Mouse (Mus musculus) embryonic facial prominence, embryonic 10.5 days (tissue): ENCODE results near the gene Srsf5. TPM values are rescaled to one million over a fixed set of nuclear protein-coding genes. Genes with fewer than 3 reads are reported as not detected.
A peak's percentile ranks its signal among the peaks of the same experiment; 100 is the strongest.
"Not testable (repeated sequence)": the region's sequence is repeated elsewhere in the genome, so short reads cannot be mapped to it uniquely, and the experiment has no call there.

Source experiments
- DNase-seq: peaks from one replicate; pipeline ENCODE4 v3.0.0-alpha.2; 2017; ENCODE audit warnings: low spot score
- H3K27ac ChIP-seq: fragments of 300-500 bp; sonication (generic); replicated peaks from 2 replicates; pipeline ENCODE4 v1.5.1; 2016; ENCODE audit warnings: mild to moderate bottlenecking
- H3K27me3 ChIP-seq: fragments of 300-500 bp; sonication (generic); replicated peaks from 2 replicates; pipeline ENCODE4 v1.6.1; 2016; ENCODE audit warnings: low read depth, mild to moderate bottlenecking; ENCODE audit not compliant: poor library complexity, severe bottlenecking
- H3K36me3 ChIP-seq: fragments of 300-500 bp; sonication (generic); replicated peaks from 2 replicates; pipeline ENCODE4 v1.6.1; 2016; ENCODE audit warnings: mild to moderate bottlenecking, moderate library complexity
- H3K4me1 ChIP-seq: fragments of 300-500 bp; sonication (generic); 2 replicates; pipeline ENCODE4 v1.6.1; 2016
- H3K4me3 ChIP-seq: fragments of 300-500 bp; sonication (generic); 2 replicates; pipeline ENCODE4 v1.5.1; 2016; ENCODE audit warnings: mild to moderate bottlenecking, moderate library complexity
- H3K9me3 ChIP-seq: fragments of 300-500 bp; sonication (generic); 2 replicates; pipeline ENCODE4 v1.6.1; 2016; ENCODE audit warnings: mild to moderate bottlenecking
- WGBS: fragments of 180-500 bp; shearing (Covaris S2); methylation state at CpG from one replicate; pipeline ENCODE4 v1.1.7; 2016; 5-methylcytosine and 5-hydroxymethylcytosine counted together
- polyA plus RNA-seq: library from polyadenylated mRNA; unstranded; fragments of >200 nt; fragmentation: Nextera tagmentation; extraction: Ambion mirVana; gene quantifications from 2 replicates; pipeline ENCODE4 v1.2.1, GENCODE M21; 2016

The Srsf5 gene
- polyA plus RNA-seq, 1 experiment from 2014 or later: 521 TPM

GRCm38 (mm10) chr12:80932865-80933264 is 12.4 kb upstream of the Srsf5 start:
- no peaks in the 10 kb centered on the region for H3K36me3 ChIP-seq
- no peaks in the 10 kb centered on the region for H3K4me1 ChIP-seq
- WGBS: 95% methylated on average over 1 of the region's 1 CpGs
- no peak for DNase-seq
- H3K27ac ChIP-seq: no peak overlapping the region
- no peaks in the 10 kb centered on the region for H3K9me3 ChIP-seq
- no peaks in the 10 kb centered on the region for H3K27me3 ChIP-seq
- H3K4me3 ChIP-seq: no peak overlapping the region

- H3K27ac ChIP-seq: no peak overlapping the region
- no peaks in the 10 kb centered on the region for H3K9me3 ChIP-seq
- H3K4me1 ChIP-seq: no peaks in the 10 kb centered on the region
- WGBS: 76% methylated on average over 2 of the region's 2 CpGs
- H3K27me3 ChIP-seq: no peaks in the 10 kb centered on the region
- H3K4me3 ChIP-seq: no peak overlapping the region
- no peak for DNase-seq
- H3K36me3 ChIP-seq: no peaks in the 10 kb centered on the region
These were observed 8.6 kb upstream of the Srsf5 start for GRCm38 (mm10) chr12:80936751-80937150.

GRCm38 (mm10) chr12:80937331-80938029 is 7.8 kb upstream of the Srsf5 start:
- 80% methylated on average over 9 of the region's 9 CpGs for WGBS

GRCm38 (mm10) chr12:80938642-80939041 is 6.7 kb upstream of the Srsf5 start:
- Histone ChIP-seq H3K4me1 (no peaks in the 10 kb centered on the region), H3K9me3 (no peaks in the 10 kb centered on the region), H3K27me3 (no peaks in the 10 kb centered on the region), H3K27ac (no peak overlapping the region), H3K36me3 (no peaks in the 10 kb centered on the region), H3K4me3 (no peak overlapping the region)
- 72% methylated on average over 5 of the region's 5 CpGs for WGBS
- no peak for DNase-seq

More at GRCm38 (mm10) chr12:80937331-80938029, 7.8 kb upstream of the Srsf5 start:
- no peaks in the 10 kb centered on the region for H3K27me3 ChIP-seq
- no peaks in the 10 kb centered on the region for H3K36me3 ChIP-seq
- no peak overlapping the region for H3K4me3 ChIP-seq
- DNase-seq: no peak
- H3K4me1 ChIP-seq: no peaks in the 10 kb centered on the region
- no peaks in the 10 kb centered on the region for H3K9me3 ChIP-seq
- no peak overlapping the region for H3K27ac ChIP-seq

GRCm38 (mm10) chr12:80939165-80939564 is 6.1 kb upstream of the Srsf5 start:
- Histone ChIP-seq H3K36me3 (no peaks in the 10 kb centered on the region), H3K9me3 (no peaks in the 10 kb centered on the region), H3K4me3 (no peak overlapping the region), H3K27me3 (no peaks in the 10 kb centered on the region), H3K27ac (no peak overlapping the region), H3K4me1 (no peaks in the 10 kb centered on the region)
- no peak for DNase-seq
- 76% methylated on average over 4 of the region's 4 CpGs for WGBS

- Histone ChIP-seq H3K4me1 (peaks cover 6% of the 10 kb centered on the region; the same call in 1 of the 2 replicates), H3K36me3 (peaks cover 9% of the 10 kb centered on the region), H3K4me3 (no peak overlapping the region), H3K27ac (no peak overlapping the region), H3K27me3 (no peaks in the 10 kb centered on the region), H3K9me3 (no peaks in the 10 kb centered on the region)
- WGBS: 92% methylated on average over 3 of the region's 3 CpGs
- no peak for DNase-seq
These were observed 3.4 kb upstream of the Srsf5 start for GRCm38 (mm10) chr12:80941886-80942285.

GRCm38 (mm10) chr12:80943395-80943794 is 1.9 kb upstream of the Srsf5 start:
- Histone ChIP-seq H3K36me3 (peaks cover 24% of the 10 kb centered on the region), H3K4me1 (peaks cover 11% of the 10 kb centered on the region; the same call in 1 of the 2 replicates), H3K4me3 (no peak overlapping the region), H3K27ac (no peak overlapping the region), H3K27me3 (no peaks in the 10 kb centered on the region), H3K9me3 (no peaks in the 10 kb centered on the region)
- 86% methylated on average over 3 of the region's 3 CpGs for WGBS
- DNase-seq: no peak

- Histone ChIP-seq H3K9me3 (no peaks in the 10 kb centered on the region), H3K36me3 (peaks cover 32% of the 10 kb centered on the region), H3K27me3 (no peaks in the 10 kb centered on the region), H3K4me3 (no peak overlapping the region), H3K27ac (no peak overlapping the region), H3K4me1 (peaks cover 11% of the 10 kb centered on the region; the same call in 1 of the 2 replicates)
- no peak for DNase-seq
- 93% methylated on average over 4 of the region's 4 CpGs for WGBS
These were observed 1.1 kb upstream of the Srsf5 start for GRCm38 (mm10) chr12:80944204-80944603.

GRCm38 (mm10) chr12:80944963-80945333 is 356 bp upstream of the Srsf5 start:
- WGBS: under 1% methylated on average over 9 of the region's 9 CpGs

GRCm38 (mm10) chr12:80945996-80946355 is 672 bp downstream of the Srsf5 start:
- peak overlapping the region; percentile 99 for H3K4me3 ChIP-seq

More at GRCm38 (mm10) chr12:80944963-80945333, 356 bp upstream of the Srsf5 start:
- H3K9me3 ChIP-seq, DNase-seq, H3K27me3 ChIP-seq: not testable (repeated sequence)
- peak overlapping the region; percentile 99 for H3K4me3 ChIP-seq
- peaks cover 40% of the 10 kb centered on the region for H3K36me3 ChIP-seq
- peaks cover 11% of the 10 kb centered on the region; the same call in 1 of the 2 replicates for H3K4me1 ChIP-seq
- peak overlapping the region; percentile 98 for H3K27ac ChIP-seq

GRCm38 (mm10) chr12:80948202-80948601 is 2.9 kb downstream of the Srsf5 start:
- Histone ChIP-seq H3K36me3 (peaks cover 72% of the 10 kb centered on the region), H3K4me1 (peaks cover 11% of the 10 kb centered on the region; the same call in 1 of the 2 replicates), H3K27me3 (no peaks in the 10 kb centered on the region), H3K4me3 (no peak overlapping the region), H3K27ac (no peak overlapping the region), H3K9me3 (no peaks in the 10 kb centered on the region)
- no peak for DNase-seq
- WGBS: 95% methylated on average over 18 of the region's 18 CpGs

More at GRCm38 (mm10) chr12:80945996-80946355, 672 bp downstream of the Srsf5 start:
- peaks cover 11% of the 10 kb centered on the region; the same call in 1 of the 2 replicates for H3K4me1 ChIP-seq
- DNase-seq: peak; percentile 98
- WGBS: under 1% methylated on average over 47 of the region's 47 CpGs
- H3K9me3 ChIP-seq: no peaks in the 10 kb centered on the region
- H3K27me3 ChIP-seq: no peaks in the 10 kb centered on the region
- peaks cover 50% of the 10 kb centered on the region for H3K36me3 ChIP-seq
- peak overlapping the region; percentile 98 for H3K27ac ChIP-seq

GRCm38 (mm10) chr12:80949603-80950002 is 4.3 kb downstream of the Srsf5 start:
- 95% methylated on average over 16 of the region's 16 CpGs for WGBS
- not testable (repeated sequence) for H3K9me3 ChIP-seq, H3K4me3 ChIP-seq, H3K27me3 ChIP-seq, DNase-seq, H3K27ac ChIP-seq
- H3K36me3 ChIP-seq: peaks cover 86% of the 10 kb centered on the region
- H3K4me1 ChIP-seq: peaks cover 11% of the 10 kb centered on the region; the same call in 1 of the 2 replicates

- H3K36me3 ChIP-seq: peaks cover 100% of the 10 kb centered on the region
- WGBS: 95% methylated on average over 3 of the region's 3 CpGs
- DNase-seq: no peak
These were observed 6.4 kb downstream of the Srsf5 start for GRCm38 (mm10) chr12:80951640-80952219.

More at GRCm38 (mm10) chr12:80951640-80952219, 6.4 kb downstream of the Srsf5 start:
- no peaks in the 10 kb centered on the region for H3K27me3 ChIP-seq
- H3K4me3 ChIP-seq: no peak overlapping the region
- H3K4me1 ChIP-seq: peaks cover 7% of the 10 kb centered on the region; the same call in 1 of the 2 replicates
- H3K27ac ChIP-seq: no peak overlapping the region
- no peaks in the 10 kb centered on the region for H3K9me3 ChIP-seq
